Mouse (Mus musculus) adrenal gland, postnatal 36 days (tissue): ENCODE data around the gene Anapc15-ps. TPM values are rescaled to one million over a fixed set of nuclear protein-coding genes. Genes with fewer than 3 reads are reported as not detected.

Source experiments
- DNase-seq, 2 experiments: peaks; one replicate each; pipeline ENCODE4 v3.0.0; 2021; ENCODE audit warnings: mixed read lengths in 1 of 2
- total RNA-seq, 2 experiments: library from RNA; stranded (reverse); gene quantifications; 2 replicates each; pipeline ENCODE4 v1.2.3; 2021

The Anapc15-ps gene
- total RNA-seq, 2 experiments from 2014 or later: not detected

GRCm38 (mm10) chr10:95691347-95691746 lies 18.1 kb upstream of the Anapc15-ps start:
- DNase-seq: no peak

GRCm38 (mm10) chr10:95689833-95690232 lies 16.6 kb upstream of the Anapc15-ps start:
- DNase-seq: no peak

- DNase-seq: no peak
These were observed 15.8 kb upstream of the Anapc15-ps start for GRCm38 (mm10) chr10:95689058-95689457.

GRCm38 (mm10) chr10:95687558-95688141 lies 14.4 kb upstream of the Anapc15-ps start:
- no peak for DNase-seq

GRCm38 (mm10) chr10:95686041-95686440 lies 12.8 kb upstream of the Anapc15-ps start:
- DNase-seq: no peak

- DNase-seq: no peak
These were observed 11.7 kb upstream of the Anapc15-ps start for GRCm38 (mm10) chr10:95684782-95685555.

- no peak for DNase-seq
These were observed 11.0 kb upstream of the Anapc15-ps start for GRCm38 (mm10) chr10:95684250-95684649.

GRCm38 (mm10) chr10:95683735-95684134 lies 10.5 kb upstream of the Anapc15-ps start:
- no peak for DNase-seq

GRCm38 (mm10) chr10:95682964-95683363 lies 9.7 kb upstream of the Anapc15-ps start:
- DNase-seq: no peak

- DNase-seq: no peak
These were observed 9.0 kb upstream of the Anapc15-ps start for GRCm38 (mm10) chr10:95682091-95682740.

GRCm38 (mm10) chr10:95681481-95681880 lies 8.2 kb upstream of the Anapc15-ps start:
- DNase-seq: no peak

- DNase-seq: no peak
These were observed 7.8 kb upstream of the Anapc15-ps start for GRCm38 (mm10) chr10:95681058-95681440.

- peak in 1 of 2 experiments; percentile 43 for DNase-seq
These were observed 7.2 kb upstream of the Anapc15-ps start for GRCm38 (mm10) chr10:95680153-95681057.

GRCm38 (mm10) chr10:95679131-95679530 lies 5.9 kb upstream of the Anapc15-ps start:
- DNase-seq: no peak

GRCm38 (mm10) chr10:95678661-95679060 lies 5.4 kb upstream of the Anapc15-ps start:
- no peak for DNase-seq

GRCm38 (mm10) chr10:95678241-95678640 lies 5.0 kb upstream of the Anapc15-ps start:
- no peak for DNase-seq

GRCm38 (mm10) chr10:95677356-95678109 lies 4.3 kb upstream of the Anapc15-ps start:
- DNase-seq: peak; percentile 11 to 43

GRCm38 (mm10) chr10:95676991-95677355 lies 3.7 kb upstream of the Anapc15-ps start:
- DNase-seq: no peak

GRCm38 (mm10) chr10:95676387-95676786 lies 3.1 kb upstream of the Anapc15-ps start:
- DNase-seq: no peak

GRCm38 (mm10) chr10:95670781-95671780 lies 2.2 kb downstream of the Anapc15-ps start:
- DNase-seq: no peak
